Mouse (Mus musculus): ENCODE results near the gene Olfr876.

DNA sequence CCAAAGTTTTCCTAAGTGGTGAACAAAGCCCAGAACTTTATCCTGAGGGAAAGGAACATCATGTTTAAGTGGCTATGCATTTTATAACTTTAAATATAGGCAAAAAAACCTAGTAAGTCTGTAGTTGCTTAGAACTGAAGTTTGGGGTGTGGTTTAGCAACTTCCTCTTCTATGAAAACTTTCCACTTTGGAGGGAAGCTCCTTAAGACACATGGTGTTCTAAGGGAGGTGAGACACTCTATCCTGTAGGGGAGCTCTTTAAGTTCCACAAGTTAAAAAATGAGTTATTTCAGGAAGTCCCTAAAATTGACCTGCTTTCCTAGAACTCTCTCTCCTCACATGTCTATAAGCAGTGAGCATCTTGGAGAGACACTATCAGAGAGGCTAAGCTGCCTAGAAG is 4.4 kb downstream of the Olfr876 start:
- TF ChIP-seq EP300 (optimal IDR thresholded peaks at IDR 0.05) (no peak), CTCF (IDR thresholded peaks at IDR 0.05; ENCODE audit: low read depth) (no peak)
